In the genomic region with DNA sequence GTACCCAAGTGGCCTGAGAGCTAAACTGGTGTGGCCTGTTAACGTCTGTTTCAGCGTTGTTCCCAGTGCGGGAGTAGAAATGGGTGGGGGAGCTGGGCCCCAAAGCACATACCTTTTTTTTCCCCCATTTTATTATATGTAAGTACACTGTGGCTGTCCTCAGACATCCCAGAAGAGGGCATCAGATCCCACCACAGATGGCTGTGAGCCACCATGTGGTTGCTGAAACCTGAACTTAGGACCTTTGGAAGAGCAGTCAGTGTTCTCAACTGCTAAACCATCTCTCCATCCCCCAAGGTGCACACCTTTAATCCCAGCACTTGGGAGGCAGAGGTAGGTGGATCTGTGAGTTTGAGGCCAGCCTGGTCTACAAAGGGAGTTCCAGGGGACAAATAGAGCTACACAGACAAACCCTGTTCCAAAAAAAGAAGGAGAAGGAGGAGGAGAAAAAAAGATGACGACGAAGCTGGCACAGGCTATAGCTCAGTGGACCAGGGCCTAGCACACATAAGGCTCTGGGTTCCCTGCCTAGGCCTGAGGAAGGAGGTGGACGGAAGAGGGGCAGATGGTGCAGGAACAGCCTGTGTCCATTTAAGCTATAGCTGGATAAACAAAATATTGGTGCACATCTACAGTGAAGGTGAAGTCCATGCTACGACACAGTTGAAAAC, we compare ENCODE assay signal across 17 mouse cellular contexts. TPM values are rescaled to one million over a fixed set of nuclear protein-coding genes. Genes with fewer than 3 reads are reported as not detected.
DNase-seq lines count a peak whose midpoint lies in the region; ATAC-seq and TF ChIP-seq lines count a peak whose summit lies in the region.
"Had no signal": no experiment of that assay in that cellular context is flagged by ENCODE, and none has a peak within 500 bp of the region (broad histone marks: within the 10 kb centered on the region; RNA-seq: fewer than 3 reads in every experiment).

No protein-coding gene starts in this region.

- DNase-seq in cerebellum, adult 11-12 months, result peak; percentile 33
- DNase-seq in cerebellum, adult 8-10 months, result no peak
- no peak for DNase-seq in midbrain, embryonic 10.5 days (ENCODE audit: low spot score)
- DNase-seq in midbrain, embryonic 11.5 days (ENCODE audit: low spot score, missing footprints), result no peak
- DNase-seq in ovary, postnatal 36 days (ENCODE audit: low spot score), result no peak
- no peak for DNase-seq in urinary bladder, postnatal 36 days (ENCODE audit: low spot score in 2 of 2)
- DNase-seq: adrenal gland, postnatal 36 days; gastrocnemius, postnatal 10 days; layer of hippocampus, postnatal 36 days; right cerebral cortex, adult 18-20 months; thymus, adult 18-20 months had no signal

- TF ChIP-seq CTCF in intestine, postnatal 0 days (IDR thresholded peaks at IDR 0.05; ENCODE audit: low read depth), result peak; percentile 54

- H3K27me3 ChIP-seq in intestine, postnatal 0 days (replicated peaks; ENCODE audit: control insufficient read depth, insufficient read depth, low read length), result no peaks in the 10 kb centered on the region
- H3K27me3 ChIP-seq in intestine, embryonic 15.5 days (replicated peaks), result peaks cover 3% of the 10 kb centered on the region; the same call in 1 of the 2 replicates
- H3K27me3 ChIP-seq in midbrain, embryonic 10.5 days (ENCODE audit: low read depth, poor library complexity, severe bottlenecking), result 0 out of 2 replicates have a peak, but pooled peaks cover 4% of the 10 kb centered on the region
- H3K27me3 ChIP-seq in midbrain, embryonic 11.5 days (ENCODE audit: control insufficient read depth, insufficient read depth, low read length), result no peaks in the 10 kb centered on the region
- H3K27me3 ChIP-seq: embryonic facial prominence, embryonic 15.5 days; limb, embryonic 15.5 days; midbrain, embryonic 15.5 days had no signal

- H3K27ac ChIP-seq in intestine, postnatal 0 days (ENCODE audit: low read depth, low read length), result no peak overlapping the region
- H3K27ac ChIP-seq in intestine, embryonic 15.5 days, result no peak overlapping the region
- H3K27ac ChIP-seq in midbrain, embryonic 10.5 days (replicated peaks), result peak overlapping the region; percentile 33; the same call in 1 of the 2 replicates
- no peak overlapping the region for H3K27ac ChIP-seq in midbrain, embryonic 11.5 days (ENCODE audit: low read depth, low read length)
- H3K27ac ChIP-seq: embryonic facial prominence, embryonic 15.5 days; forebrain, embryonic 10.5 days; limb, embryonic 15.5 days; midbrain, embryonic 15.5 days had no signal

- H3K9ac ChIP-seq in intestine, postnatal 0 days (ENCODE audit: low read depth, low read length), result no peak overlapping the region
- no peak overlapping the region for H3K9ac ChIP-seq in intestine, embryonic 15.5 days
- H3K9ac ChIP-seq in midbrain, embryonic 11.5 days (ENCODE audit: low read length), result no peak overlapping the region
- H3K9ac ChIP-seq: embryonic facial prominence, embryonic 15.5 days; limb, embryonic 15.5 days; midbrain, embryonic 15.5 days had no signal

- no peak for ATAC-seq in intestine, postnatal 0 days
- no peak for ATAC-seq in intestine, embryonic 15.5 days
- no peak for ATAC-seq in midbrain, embryonic 11.5 days (ENCODE audit: low FRiP score)
- ATAC-seq: midbrain, embryonic 15.5 days had no signal

- H3K4me3 ChIP-seq in intestine, postnatal 0 days (ENCODE audit: low read depth, low read length), result no peak overlapping the region
- H3K4me3 ChIP-seq in intestine, embryonic 15.5 days (replicated peaks), result no peak overlapping the region
- H3K4me3 ChIP-seq in midbrain, embryonic 10.5 days, result no peak overlapping the region
- H3K4me3 ChIP-seq in midbrain, embryonic 11.5 days (ENCODE audit: low read depth, low read length), result no peak overlapping the region
- H3K4me3 ChIP-seq: embryonic facial prominence, embryonic 15.5 days; forebrain, embryonic 10.5 days; limb, embryonic 15.5 days; midbrain, embryonic 15.5 days had no signal

- WGBS in intestine, postnatal 0 days, result 69% methylated on average over 7 of the region's 7 CpGs
- WGBS in intestine, embryonic 15.5 days, result 75% methylated on average over 7 of the region's 7 CpGs
- whole genome bisulfite sequencing in midbrain, embryonic 10.5 days, result 88% methylated on average over 7 of the region's 7 CpGs
- WGBS in midbrain, embryonic 11.5 days, result 82% methylated on average over 7 of the region's 7 CpGs

- no peaks in the 10 kb centered on the region for H3K9me3 ChIP-seq in intestine, postnatal 0 days (ENCODE audit: control insufficient read depth)
- H3K9me3 ChIP-seq in intestine, embryonic 15.5 days, result no peaks in the 10 kb centered on the region
- no peaks in the 10 kb centered on the region for H3K9me3 ChIP-seq in midbrain, embryonic 10.5 days (replicated peaks)
- H3K9me3 ChIP-seq in midbrain, embryonic 11.5 days (ENCODE audit: control insufficient read depth, low read length), result no peaks in the 10 kb centered on the region
- H3K9me3 ChIP-seq: embryonic facial prominence, embryonic 15.5 days; forebrain, embryonic 10.5 days; limb, embryonic 15.5 days; midbrain, embryonic 15.5 days had no signal

- H3K36me3 ChIP-seq in intestine, postnatal 0 days (ENCODE audit: control insufficient read depth, insufficient read depth), result no peaks in the 10 kb centered on the region
- no peaks in the 10 kb centered on the region for H3K36me3 ChIP-seq in intestine, embryonic 15.5 days
- H3K36me3 ChIP-seq in midbrain, embryonic 10.5 days, result peaks cover 5% of the 10 kb centered on the region; the same call in 1 of the 2 replicates
- H3K36me3 ChIP-seq in midbrain, embryonic 11.5 days (ENCODE audit: control insufficient read depth, insufficient read depth, low read length), result no peaks in the 10 kb centered on the region
- H3K36me3 ChIP-seq: embryonic facial prominence, embryonic 15.5 days; forebrain, embryonic 10.5 days; limb, embryonic 15.5 days; midbrain, embryonic 15.5 days had no signal

- H3K4me2 ChIP-seq in intestine, postnatal 0 days (replicated peaks; ENCODE audit: low read depth), result no peak overlapping the region
- H3K4me2 ChIP-seq in intestine, embryonic 15.5 days (replicated peaks), result no peak overlapping the region
- H3K4me2 ChIP-seq in midbrain, embryonic 11.5 days, result no peak overlapping the region
- H3K4me2 ChIP-seq: embryonic facial prominence, embryonic 15.5 days; limb, embryonic 15.5 days; midbrain, embryonic 15.5 days had no signal

- H3K4me1 ChIP-seq in intestine, postnatal 0 days (replicated peaks; ENCODE audit: control insufficient read depth, insufficient read depth, low read length), result no peaks in the 10 kb centered on the region
- no peaks in the 10 kb centered on the region for H3K4me1 ChIP-seq in intestine, embryonic 15.5 days (replicated peaks)
- H3K4me1 ChIP-seq in midbrain, embryonic 10.5 days, result peaks cover 6% of the 10 kb centered on the region
- no peaks in the 10 kb centered on the region for H3K4me1 ChIP-seq in midbrain, embryonic 11.5 days (ENCODE audit: control insufficient read depth, insufficient read depth, low read length)

RNA-seq across cellular contexts. Expression of a gene that starts 16.3 kb away (rescaled TPM):
- polyA plus RNA-seq in intestine, postnatal 0 days (2015; fragmentation: Nextera tagmentation; extraction: Ambion mirVana), result 8.0 and 8.7 TPM in 2 replicates
- 0.77 and 0.87 TPM in 2 replicates for polyA plus RNA-seq in intestine, embryonic 15.5 days (2015; fragmentation: Nextera tagmentation; extraction: Ambion mirVana)
- polyA plus RNA-seq in midbrain, embryonic 10.5 days (2016; fragmentation: Nextera tagmentation; extraction: Ambion mirVana), result 1.2 and 1.9 TPM in 2 replicates
- polyA plus RNA-seq in midbrain, embryonic 11.5 days (2014; fragmentation: Nextera tagmentation; extraction: Ambion mirVana), result 1.00 and 1.9 TPM in 2 replicates

RNA-seq across cellular contexts. Expression of a gene that starts 27.4 kb away (rescaled TPM):
- polyA plus RNA-seq in intestine, postnatal 0 days (2015; fragmentation: Nextera tagmentation; extraction: Ambion mirVana), result 4.4 and 4.6 TPM in 2 replicates
- polyA plus RNA-seq in intestine, embryonic 15.5 days (2015; fragmentation: Nextera tagmentation; extraction: Ambion mirVana), result 9.8 and 10.2 TPM in 2 replicates
- 48.8 and 53.9 TPM in 2 replicates for polyA plus RNA-seq in midbrain, embryonic 10.5 days (2016; fragmentation: Nextera tagmentation; extraction: Ambion mirVana)
- 11.0 and 12.3 TPM in 2 replicates for polyA plus RNA-seq in midbrain, embryonic 11.5 days (2014; fragmentation: Nextera tagmentation; extraction: Ambion mirVana)

RNA-seq across cellular contexts. Expression of a gene that starts 47.4 kb away (rescaled TPM):
- polyA plus RNA-seq in intestine, postnatal 0 days (2015; fragmentation: Nextera tagmentation; extraction: Ambion mirVana), result 14.3 and 14.7 TPM in 2 replicates
- 25.1 and 25.6 TPM in 2 replicates for polyA plus RNA-seq in intestine, embryonic 15.5 days (2015; fragmentation: Nextera tagmentation; extraction: Ambion mirVana)
- polyA plus RNA-seq in midbrain, embryonic 10.5 days (2016; fragmentation: Nextera tagmentation; extraction: Ambion mirVana), result 45.0 and 50.7 TPM in 2 replicates
- polyA plus RNA-seq in midbrain, embryonic 11.5 days (2014; fragmentation: Nextera tagmentation; extraction: Ambion mirVana), result 35.1 and 36.4 TPM in 2 replicates

RNA-seq across cellular contexts. Expression of a gene that starts 47.5 kb away (rescaled TPM):
- polyA plus RNA-seq in intestine, postnatal 0 days (2015; fragmentation: Nextera tagmentation; extraction: Ambion mirVana), result 48.0 and 49.6 TPM in 2 replicates
- polyA plus RNA-seq in intestine, embryonic 15.5 days (2015; fragmentation: Nextera tagmentation; extraction: Ambion mirVana), result 140 and 143 TPM in 2 replicates
- polyA plus RNA-seq in midbrain, embryonic 10.5 days (2016; fragmentation: Nextera tagmentation; extraction: Ambion mirVana), result 148 and 166 TPM in 2 replicates
- 144 and 147 TPM in 2 replicates for polyA plus RNA-seq in midbrain, embryonic 11.5 days (2014; fragmentation: Nextera tagmentation; extraction: Ambion mirVana)
